Mouse (Mus musculus) limb, embryonic 11.5 days (tissue): Measurements from ENCODE around the gene Gm42957. TPM values are rescaled to one million over a fixed set of nuclear protein-coding genes. Genes with fewer than 3 reads are reported as not detected.
"Not testable (repeated sequence)": the region's sequence is repeated elsewhere in the genome, so short reads cannot be mapped to it uniquely, and the experiment has no call there.

Experiments used
- ATAC-seq: fragments of 200-750 bp; cut with Nextera tagmentation; 2 replicates; pipeline ENCODE4 v1.8.0; 2017; ENCODE audit warnings: low read depth; ENCODE audit not compliant: insufficient number of reproducible peaks, low FRiP score, low TSS enrichment
- DNase-seq: peaks from one replicate; pipeline ENCODE4 v3.0.0-alpha.2; 2015; ENCODE audit warnings: low spot score
- H3K27ac ChIP-seq: fragments of 300-500 bp; sonication (generic); replicated peaks from 2 replicates; pipeline ENCODE4 v1.5.1; 2014; ENCODE audit warnings: low read depth, mild to moderate bottlenecking, low read length
- H3K27me3 ChIP-seq: fragments of 300-500 bp; sonication (generic); 2 replicates; pipeline ENCODE4 v1.6.1; 2014; ENCODE audit warnings: mild to moderate bottlenecking, low read length, mixed read lengths; ENCODE audit not compliant: control insufficient read depth, insufficient read depth
- H3K36me3 ChIP-seq: fragments of 300-500 bp; sonication (generic); 2 replicates; pipeline ENCODE4 v1.6.1; 2014; ENCODE audit warnings: mild to moderate bottlenecking, low read length, moderate library complexity, mixed read lengths; ENCODE audit not compliant: control insufficient read depth, insufficient read depth
- H3K4me1 ChIP-seq: fragments of 300-500 bp; sonication (generic); 2 replicates; pipeline ENCODE4 v1.6.1; 2014; ENCODE audit warnings: low read length, mixed read lengths; ENCODE audit not compliant: control insufficient read depth, insufficient read depth
- H3K4me2 ChIP-seq: fragments of 300-500 bp; sonication (generic); 2 replicates; pipeline ENCODE4 v1.6.1; 2014; ENCODE audit warnings: low read depth, mild to moderate bottlenecking, moderate library complexity; ENCODE audit not compliant: severe bottlenecking
- H3K4me3 ChIP-seq: fragments of 300-500 bp; sonication (generic); 2 replicates; pipeline ENCODE4 v1.5.1; 2014; ENCODE audit warnings: low read depth, low read length
- H3K9ac ChIP-seq: fragments of 300-500 bp; sonication (generic); 2 replicates; pipeline ENCODE4 v1.6.1; 2014; ENCODE audit warnings: mild to moderate bottlenecking, low read length
- H3K9me3 ChIP-seq: fragments of 300-500 bp; sonication (generic); 2 replicates; pipeline ENCODE4 v1.6.1; 2016; ENCODE audit warnings: low read length; ENCODE audit not compliant: control insufficient read depth
- WGBS: fragments of 180-500 bp; shearing (Covaris S2); extraction: QIAGEN DNeasy Blood & Tissue Kit; methylation state at CpG from one replicate; pipeline ENCODE4 v1.1.7; 2014; 5-methylcytosine and 5-hydroxymethylcytosine counted together
- polyA plus RNA-seq: library from polyadenylated mRNA; unstranded; fragments of >200 nt; fragmentation: Nextera tagmentation; extraction: Ambion mirVana; gene quantifications from 2 replicates; pipeline ENCODE4 v1.2.1, GENCODE M21; 2014

The Gm42957 gene
- polyA plus RNA-seq, 1 experiment from 2014 or later = 0.11 TPM

DNA sequence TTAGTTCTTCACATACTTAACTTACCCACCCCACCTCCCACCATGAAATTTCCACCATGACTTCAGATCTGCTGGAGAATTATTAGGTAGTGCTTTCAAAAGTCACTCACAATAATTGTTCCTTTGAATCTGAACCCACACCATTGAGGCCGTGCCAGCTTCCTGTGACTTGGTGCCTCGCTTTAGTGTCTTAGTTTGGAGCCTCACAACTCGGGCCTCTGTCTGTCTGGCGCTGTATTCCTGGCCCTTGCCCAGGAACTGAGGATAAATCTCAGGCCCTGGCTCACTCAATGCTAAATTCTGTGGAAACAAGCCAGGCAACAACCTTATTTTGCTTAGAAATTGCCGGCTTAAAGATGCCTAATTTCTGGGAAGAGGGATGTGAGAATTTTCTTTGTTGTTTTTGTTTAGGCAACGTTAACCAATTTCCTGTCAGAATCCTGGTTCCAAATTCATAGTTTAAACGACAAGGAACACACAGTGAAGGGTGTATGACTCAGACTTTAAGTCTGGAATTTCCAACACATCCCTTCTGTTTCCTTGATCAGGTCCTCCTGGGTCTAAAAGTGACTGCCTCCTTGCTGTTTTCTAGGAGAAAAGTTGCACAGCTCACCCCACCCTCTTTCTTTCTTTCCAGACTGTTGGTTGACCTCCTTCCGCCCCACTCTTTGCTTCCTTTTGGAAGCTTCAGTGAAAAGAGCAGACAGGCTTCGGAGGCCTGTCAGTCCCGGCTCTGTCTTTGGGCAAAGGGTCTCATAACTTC, 33.2 kb upstream of the Gm42957 start:
- peak overlapping the region; percentile 75 for H3K4me3 ChIP-seq
- DNase-seq (no peak), ATAC-seq (no peak)
- H3K4me1 ChIP-seq = peaks cover 15% of the 10 kb centered on the region; the same call in 1 of the 2 replicates
- 43% methylated on average over 10 of the region's 10 CpGs for WGBS
- peak overlapping the region; percentile 83 for H3K9ac ChIP-seq
- H3K4me2 ChIP-seq = peak overlapping the region; percentile 73
- no peaks in the 10 kb centered on the region for H3K9me3 ChIP-seq
- no peaks in the 10 kb centered on the region for H3K27me3 ChIP-seq
- no peaks in the 10 kb centered on the region for H3K36me3 ChIP-seq
- no peak overlapping the region; the same call in 1 of the 2 replicates for H3K27ac ChIP-seq

DNA sequence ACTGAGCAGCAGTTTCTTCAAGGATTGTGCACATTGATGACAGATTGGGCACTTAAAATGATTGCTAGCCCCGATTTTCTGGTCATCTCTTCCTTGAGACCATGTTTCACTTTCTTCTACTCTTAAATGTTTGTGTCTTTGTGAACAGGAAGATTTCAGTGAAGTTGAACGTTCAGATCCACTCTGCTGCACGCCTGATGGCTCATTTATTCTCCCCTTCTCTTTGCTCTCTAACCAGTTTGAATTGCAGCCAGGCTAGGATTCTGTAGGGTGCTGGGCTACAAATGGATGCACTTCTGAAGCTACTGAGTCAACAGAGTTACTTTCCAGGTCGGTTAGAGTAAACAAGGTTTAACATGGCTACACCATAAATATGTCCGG, 32.6 kb upstream of the Gm42957 start:
- no peak overlapping the region; the same call in 1 of the 2 replicates for H3K27ac ChIP-seq
- DNase-seq (no peak), ATAC-seq (no peak)
- peak overlapping the region; percentile 83 for H3K9ac ChIP-seq
- H3K27me3 ChIP-seq = no peaks in the 10 kb centered on the region
- H3K4me2 ChIP-seq = peak overlapping the region; percentile 73
- no peak overlapping the region; the same call in 1 of the 2 replicates for H3K4me3 ChIP-seq
- H3K4me1 ChIP-seq = peaks cover 14% of the 10 kb centered on the region; the same call in 1 of the 2 replicates
- WGBS = 48% methylated on average over 5 of the region's 5 CpGs
- H3K9me3 ChIP-seq = no peaks in the 10 kb centered on the region
- no peaks in the 10 kb centered on the region for H3K36me3 ChIP-seq

DNA sequence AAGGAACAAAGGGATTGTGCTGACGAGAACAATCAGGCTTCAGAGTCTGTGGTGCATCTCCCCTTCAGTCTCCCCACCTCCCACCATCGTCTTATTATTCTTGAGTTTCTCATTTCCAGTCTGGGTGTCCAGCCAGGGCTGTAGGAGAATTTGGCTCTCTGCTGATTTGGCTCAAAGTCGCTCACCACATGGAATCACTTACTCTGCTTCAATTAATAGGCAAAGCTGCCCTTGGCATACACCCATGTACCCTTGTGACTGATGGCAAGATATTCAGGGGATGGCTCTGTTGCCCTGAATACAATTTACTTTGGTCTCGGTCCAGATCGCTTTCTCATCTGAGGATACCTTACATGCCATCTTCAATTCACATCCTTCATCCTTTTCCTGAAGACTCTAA, 32.0 kb upstream of the Gm42957 start:
- H3K4me2 ChIP-seq = no peak overlapping the region
- H3K27me3 ChIP-seq = no peaks in the 10 kb centered on the region
- WGBS = 67% methylated on average over 5 of the region's 5 CpGs
- no peak overlapping the region for H3K4me3 ChIP-seq
- no peaks in the 10 kb centered on the region for H3K36me3 ChIP-seq
- 0 out of 2 replicates have a peak overlapping the region, but pooled peaks have one; percentile 23 for H3K9ac ChIP-seq
- H3K9me3 ChIP-seq = no peaks in the 10 kb centered on the region
- ATAC-seq (no peak), DNase-seq (no peak)
- H3K27ac ChIP-seq = no peak overlapping the region
- H3K4me1 ChIP-seq = peaks cover 14% of the 10 kb centered on the region; the same call in 1 of the 2 replicates

DNA sequence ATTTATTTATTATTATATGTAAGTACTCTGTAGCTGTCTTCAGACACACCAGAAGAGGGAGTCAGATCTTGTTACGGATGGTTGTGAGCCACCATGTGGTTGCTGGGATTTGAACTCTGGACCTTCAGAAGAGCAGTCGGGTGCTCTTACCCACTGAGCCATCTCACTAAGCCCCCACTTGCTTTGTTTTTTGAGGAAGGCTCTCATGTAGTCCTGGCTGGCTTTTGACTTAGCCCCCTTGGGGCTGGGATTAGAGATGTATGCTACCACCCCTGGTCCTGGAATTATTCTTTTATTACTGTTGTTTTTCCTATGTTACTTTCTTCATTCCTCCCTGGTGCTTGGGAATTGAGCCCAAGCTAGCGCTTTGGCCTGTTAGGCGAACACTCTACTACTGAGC, 29.3 kb upstream of the Gm42957 start:
- 89% methylated on average over 3 of the region's 4 CpGs for WGBS
- H3K4me2 ChIP-seq, H3K9me3 ChIP-seq, H3K9ac ChIP-seq, ATAC-seq, H3K4me1 ChIP-seq, H3K36me3 ChIP-seq, H3K4me3 ChIP-seq, H3K27me3 ChIP-seq, H3K27ac ChIP-seq, DNase-seq: not testable (repeated sequence)

- ATAC-seq (no peak), DNase-seq (no peak)
- H3K36me3 ChIP-seq = no peaks in the 10 kb centered on the region
- peaks cover 8% of the 10 kb centered on the region; the same call in 1 of the 2 replicates for H3K4me1 ChIP-seq
- no peak overlapping the region for H3K4me3 ChIP-seq
- H3K9me3 ChIP-seq = no peaks in the 10 kb centered on the region; the same call in 1 of the 2 replicates
- H3K27me3 ChIP-seq = no peaks in the 10 kb centered on the region
- H3K9ac ChIP-seq = no peak overlapping the region
- no peak overlapping the region for H3K4me2 ChIP-seq
- 88% methylated on average over 4 of the region's 4 CpGs for WGBS
- no peak overlapping the region for H3K27ac ChIP-seq
These were observed 28.7 kb upstream of the Gm42957 start for GRCm38 (mm10) chr3:96606618-96607017.

- H3K4me2 ChIP-seq = no peak overlapping the region
- no peak overlapping the region for H3K9ac ChIP-seq
- WGBS = 90% methylated on average over 3 of the region's 3 CpGs
- no peak for ATAC-seq
- no peaks in the 10 kb centered on the region for H3K9me3 ChIP-seq
- H3K4me1 ChIP-seq = no peaks in the 10 kb centered on the region
- H3K27me3 ChIP-seq = no peaks in the 10 kb centered on the region
- H3K36me3 ChIP-seq = peaks cover 12% of the 10 kb centered on the region; the same call in 1 of the 2 replicates
- no peak overlapping the region for H3K27ac ChIP-seq
- H3K4me3 ChIP-seq = no peak overlapping the region
- DNase-seq = no peak
These were observed 17.3 kb upstream of the Gm42957 start for GRCm38 (mm10) chr3:96617941-96618340.

- peaks cover 13% of the 10 kb centered on the region for H3K36me3 ChIP-seq
- WGBS = 89% methylated on average over 4 of the region's 4 CpGs
These were observed 12.1 kb upstream of the Gm42957 start for GRCm38 (mm10) chr3:96623201-96623600.

DNA sequence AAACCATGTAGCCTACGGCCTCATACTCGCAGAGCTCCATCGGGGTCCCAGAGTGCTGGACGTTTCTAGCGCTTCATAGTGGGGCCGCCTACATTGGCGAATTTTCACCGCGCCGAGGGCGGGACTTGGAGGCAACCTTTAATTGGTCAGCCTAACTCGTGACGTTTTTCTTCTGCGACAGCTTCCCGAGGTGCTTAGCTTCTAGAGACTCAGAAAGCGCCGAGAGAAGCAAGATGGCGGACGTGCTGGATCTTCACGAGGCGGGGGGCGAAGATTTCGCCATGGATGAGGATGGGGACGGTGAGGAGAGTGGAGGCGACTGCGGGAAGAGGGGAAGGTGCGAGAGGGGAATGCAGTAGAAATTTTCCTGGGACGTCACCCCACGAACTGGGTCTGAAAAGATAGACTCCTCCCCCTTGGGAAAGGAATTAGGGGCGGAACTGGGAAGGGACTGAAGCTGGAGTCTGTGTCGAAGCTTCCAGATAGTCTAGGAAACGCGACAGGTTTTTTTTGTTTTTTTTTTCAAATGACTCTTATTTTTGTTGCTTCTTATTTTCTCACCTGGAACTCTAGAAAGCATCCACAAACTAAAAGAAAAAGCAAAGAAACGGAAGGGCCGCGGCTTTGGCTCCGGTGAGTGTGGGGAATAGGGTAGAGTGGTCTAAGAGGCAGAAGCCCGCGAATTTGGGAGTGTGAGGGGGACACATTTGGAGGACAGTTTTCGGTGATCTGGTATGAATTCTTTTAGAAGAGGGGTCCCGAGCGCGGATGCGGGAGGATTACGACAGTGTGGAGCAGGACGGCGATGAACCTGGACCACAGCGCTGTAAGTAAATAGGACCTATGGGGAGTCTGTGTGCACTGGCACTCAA, 5.3 kb upstream of the Gm42957 start, which contains the start of gene Rbm8a:
Gene Rbm8a (plus strand): TSS at position 205 of the 872 bp plus-strand sequence.
- ATAC-seq = peak; percentile 91
- Histone ChIP-seq H3K27ac (no peak within 1 kb of the TSS), H3K4me2 (peak within 1 kb of the TSS; percentile 62), H3K4me3 (peak within 1 kb of the TSS; percentile 74), H3K36me3 (peaks cover 7% of the 10 kb centered on the region; the same call in 1 of the 2 replicates), H3K9me3 (peaks cover 2% of the 10 kb centered on the region; the same call in 1 of the 2 replicates), H3K9ac (peak within 1 kb of the TSS; percentile 77), H3K27me3 (no peaks in the 10 kb centered on the region), H3K4me1 (peaks cover 8% of the 10 kb centered on the region; the same call in 1 of the 2 replicates)
- WGBS = 1% methylated on average over 48 of the region's 48 CpGs
- peak; percentile 98 for DNase-seq

More at GRCm38 (mm10) chr3:96623201-96623600, 12.1 kb upstream of the Gm42957 start:
- ATAC-seq = no peak
- Histone ChIP-seq H3K9me3 (no peaks in the 10 kb centered on the region), H3K9ac (no peak overlapping the region), H3K4me3 (no peak overlapping the region), H3K27ac (no peak overlapping the region), H3K4me1 (no peaks in the 10 kb centered on the region), H3K4me2 (no peak overlapping the region), H3K27me3 (no peaks in the 10 kb centered on the region)
- DNase-seq = no peak
